Mouse (Mus musculus): Measurements from ENCODE around the gene Ttc39b.

GRCm38 (mm10) chr4:83241630-83242029, 82.4 kb downstream of the Ttc39b start:
- TF ChIP-seq CTCF (IDR thresholded peaks at IDR 0.05; ENCODE audit: low read depth), result no peak
- no peak for TF ChIP-seq EP300 (optimal IDR thresholded peaks at IDR 0.05)

Data from stomach, postnatal 0 days (tissue).